ENCODE assay signal across 12 mouse cellular contexts in genomic region chr7:118119142-118119541, GRCm38 (mm10). TPM values are rescaled to one million over a fixed set of nuclear protein-coding genes. Genes with fewer than 3 reads are reported as not detected.
DNase-seq lines count a peak whose midpoint lies in the region; ATAC-seq and TF ChIP-seq lines count a peak whose summit lies in the region.
"Had no signal": no experiment of that assay in that cellular context is flagged by ENCODE, and none has a peak within 500 bp of the region (broad histone marks: within the 10 kb centered on the region; RNA-seq: fewer than 3 reads in every experiment).

No protein-coding gene starts in this region.

- no peak overlapping the region for H3K27ac ChIP-seq in heart, embryonic 10.5 days
- peak overlapping the region; percentile 93 for H3K27ac ChIP-seq in ES-Bruce4 (ENCODE audit: insufficient read depth, low read length)
- H3K27ac ChIP-seq in lung, postnatal 0 days (ENCODE audit: low read length) = peak overlapping the region; percentile 90
- no peak overlapping the region for H3K27ac ChIP-seq in forebrain, embryonic 14.5 days (ENCODE audit: low read depth, low read length)
- H3K27ac ChIP-seq: midbrain, embryonic 13.5 days had no signal

- no peaks in the 10 kb centered on the region for H3K9me3 ChIP-seq in heart, embryonic 10.5 days
- H3K9me3 ChIP-seq in ES-Bruce4 (replicated peaks; ENCODE audit: control insufficient read depth, insufficient read depth, low read length, poor library complexity, severe bottlenecking) = no peaks in the 10 kb centered on the region
- H3K9me3 ChIP-seq in lung, postnatal 0 days (ENCODE audit: low read length) = no peaks in the 10 kb centered on the region
- no peaks in the 10 kb centered on the region for H3K9me3 ChIP-seq in forebrain, embryonic 14.5 days (replicated peaks; ENCODE audit: control insufficient read depth, low read length)
- H3K9me3 ChIP-seq: midbrain, embryonic 13.5 days had no signal

- TF ChIP-seq CTCF in ES-Bruce4 (IDR thresholded peaks at IDR 0.05; ENCODE audit: low read depth, low read length) = no peak
- no peak for TF ChIP-seq CTCF in lung, postnatal 0 days (IDR thresholded peaks at IDR 0.05)

- H3K36me3 ChIP-seq in heart, embryonic 10.5 days = peaks cover 66% of the 10 kb centered on the region
- peaks cover 51% of the 10 kb centered on the region for H3K36me3 ChIP-seq in ES-Bruce4 (ENCODE audit: control insufficient read depth, insufficient read depth, low read length, poor library complexity, severe bottlenecking)
- H3K36me3 ChIP-seq in lung, postnatal 0 days (ENCODE audit: insufficient read depth, low read length) = 0 out of 2 replicates have a peak, but pooled peaks cover 15% of the 10 kb centered on the region
- peaks cover 64% of the 10 kb centered on the region for H3K36me3 ChIP-seq in forebrain, embryonic 14.5 days (ENCODE audit: control insufficient read depth, insufficient read depth, low read length)

- H3K4me1 ChIP-seq in heart, embryonic 10.5 days = peaks cover 10% of the 10 kb centered on the region
- peaks cover 2% of the 10 kb centered on the region for H3K4me1 ChIP-seq in ES-Bruce4 (ENCODE audit: control insufficient read depth, insufficient read depth, low read length)
- peaks cover 16% of the 10 kb centered on the region; the same call in 1 of the 2 replicates for H3K4me1 ChIP-seq in lung, postnatal 0 days (ENCODE audit: insufficient read depth, low read depth, low read length)
- H3K4me1 ChIP-seq in forebrain, embryonic 14.5 days (ENCODE audit: control insufficient read depth, insufficient read depth, low read length) = peaks cover 8% of the 10 kb centered on the region

- H3K4me2 ChIP-seq in lung, postnatal 0 days (replicated peaks; ENCODE audit: low read depth, low read length) = 0 out of 2 replicates have a peak overlapping the region, but pooled peaks have one; percentile 11
- H3K4me2 ChIP-seq in forebrain, embryonic 14.5 days (ENCODE audit: low read length) = no peak overlapping the region
- H3K4me2 ChIP-seq: midbrain, embryonic 13.5 days had no signal

- H3K4me3 ChIP-seq in heart, embryonic 10.5 days = no peak overlapping the region
- H3K4me3 ChIP-seq in ES-Bruce4 (ENCODE audit: low read depth, low read length) = no peak overlapping the region
- H3K4me3 ChIP-seq in lung, postnatal 0 days (ENCODE audit: low read depth, low read length) = no peak overlapping the region
- no peak overlapping the region for H3K4me3 ChIP-seq in forebrain, embryonic 14.5 days (ENCODE audit: low read depth, low read length)
- H3K4me3 ChIP-seq: erythroblast, embryonic 14.5 days; midbrain, embryonic 13.5 days had no signal

- intact Hi-C loops in heart, postnatal 25 days (cut with DNase I) = no loop called here

- H3K9ac ChIP-seq in ES-Bruce4 (ENCODE audit: low read depth, poor library complexity, severe bottlenecking) = no peak overlapping the region
- no peak overlapping the region for H3K9ac ChIP-seq in lung, postnatal 0 days (replicated peaks; ENCODE audit: low read depth)
- no peak overlapping the region for H3K9ac ChIP-seq in forebrain, embryonic 14.5 days (ENCODE audit: low read length)
- H3K9ac ChIP-seq: midbrain, embryonic 13.5 days had no signal

- peak; percentile 87 for ATAC-seq in lung, postnatal 0 days
- no peak for ATAC-seq in forebrain, embryonic 14.5 days
- ATAC-seq: midbrain, embryonic 13.5 days had no signal

- H3K27me3 ChIP-seq in heart, embryonic 10.5 days (ENCODE audit: insufficient read depth, poor library complexity, severe bottlenecking) = no peaks in the 10 kb centered on the region
- no peaks in the 10 kb centered on the region for H3K27me3 ChIP-seq in ES-Bruce4 (ENCODE audit: control insufficient read depth, insufficient read depth, low read length, poor library complexity, severe bottlenecking)
- H3K27me3 ChIP-seq in lung, postnatal 0 days (replicated peaks; ENCODE audit: insufficient read depth, low read length) = no peaks in the 10 kb centered on the region
- no peaks in the 10 kb centered on the region for H3K27me3 ChIP-seq in forebrain, embryonic 14.5 days (replicated peaks; ENCODE audit: control insufficient read depth, insufficient read depth, low read length)
- H3K27me3 ChIP-seq: midbrain, embryonic 13.5 days had no signal

- TF ChIP-seq POLR2A in ES-Bruce4 (IDR thresholded peaks at IDR 0.05; ENCODE audit: insufficient read depth, low read length) = no peak

- no peak for TF ChIP-seq EP300 in ES-Bruce4 (IDR thresholded peaks at IDR 0.05; ENCODE audit: insufficient read depth, low read depth, low read length)
- TF ChIP-seq EP300 in lung, postnatal 0 days (IDR thresholded peaks at IDR 0.05) = peak; percentile 70; the same call in 1 of the 2 replicates

- 70% methylated on average over 2 of the region's 2 CpGs for WGBS in heart, embryonic 10.5 days
- WGBS in lung, postnatal 0 days = 45% methylated on average over 2 of the region's 2 CpGs
- 44% methylated on average over 2 of the region's 2 CpGs for WGBS in forebrain, embryonic 14.5 days

- DNase-seq in heart, embryonic 10.5 days (ENCODE audit: low spot score) = peak; percentile 17
- DNase-seq in heart, postnatal 25 days (ENCODE audit: low spot score) = no peak
- peak; percentile 58 to 72 for DNase-seq in kidney, adult 8-10 months
- DNase-seq in lung, postnatal 0 days (ENCODE audit: low spot score) = peak; percentile 94
- no peak for DNase-seq in cerebellum, postnatal 25 days
- DNase-seq in layer of hippocampus, adult 11-12 months (ENCODE audit: low spot score) = no peak
- no peak for DNase-seq in forebrain, embryonic 14.5 days (ENCODE audit: low spot score)
- DNase-seq: B cell, adult 2 months; gastrocnemius, postnatal 10 days had no signal

RNA-seq across cellular contexts. Expression of gene Rps15a, which starts 3.2 kb away (rescaled TPM):
- 459 and 526 TPM in 2 replicates for polyA plus RNA-seq in heart, embryonic 10.5 days (2016; fragmentation: Nextera tagmentation; extraction: Ambion mirVana)
- 100 to 1,000 TPM; 523 to 525 TPM for total RNA-seq in heart, postnatal 25 days (2021)
- 2,423 and 2,841 TPM in 2 replicates for polyA plus RNA-seq in ES-Bruce4 (2011; ENCODE audit: insufficient read depth, insufficient read length, low read depth, missing spikeins)
- 556 and 600 TPM in 2 replicates for polyA plus RNA-seq in lung, postnatal 0 days (2015; fragmentation: Nextera tagmentation; extraction: Ambion mirVana)
- 520 and 717 TPM in 2 replicates for polyA plus RNA-seq in forebrain, embryonic 14.5 days (2014; fragmentation: Nextera tagmentation; extraction: Ambion mirVana)

RNA-seq across cellular contexts. Expression of gene Arl6ip1, which starts 10.3 kb away (rescaled TPM):
- polyA plus RNA-seq in heart, embryonic 10.5 days (2016; fragmentation: Nextera tagmentation; extraction: Ambion mirVana) = 311 and 353 TPM in 2 replicates
- total RNA-seq in heart, postnatal 25 days (2021) = 10 to 100 TPM; 28.8 to 29.1 TPM
- polyA plus RNA-seq in ES-Bruce4 (2011; ENCODE audit: insufficient read depth, insufficient read length, low read depth, missing spikeins) = 330 and 346 TPM in 2 replicates
- 550 and 573 TPM in 2 replicates for polyA plus RNA-seq in lung, postnatal 0 days (2015; fragmentation: Nextera tagmentation; extraction: Ambion mirVana)
- polyA plus RNA-seq in forebrain, embryonic 14.5 days (2014; fragmentation: Nextera tagmentation; extraction: Ambion mirVana) = 440 and 445 TPM in 2 replicates

Comparison
In these comparisons a context has a peak if more than half of its experiments do, and no peak if none do; other contexts are left out.
1. DNase-seq: peak in heart, embryonic 10.5 days (single experiment), kidney, adult 8-10 months (2 of 2) and lung, postnatal 0 days (single experiment); none in heart, postnatal 25 days (single experiment), cerebellum, postnatal 25 days (0 of 2), layer of hippocampus, adult 11-12 months (single experiment) and forebrain, embryonic 14.5 days (single experiment).
2. H3K27ac ChIP-seq: peak in ES-Bruce4 (single experiment) and lung, postnatal 0 days (single experiment); none in heart, embryonic 10.5 days (single experiment) and forebrain, embryonic 14.5 days (single experiment).